Mouse (Mus musculus): Measurements from ENCODE around the gene Olfr152. TPM values are rescaled to one million over a fixed set of nuclear protein-coding genes. Genes with fewer than 3 reads are reported as not detected.

Gene Olfr152
- polyA plus RNA-seq, 1 experiment from 2014 or later, result not detected

Other genes with a start within 250 kb of the Olfr152 start
- gene Olfr153, start 247.7 kb upstream of the Olfr152 start, polyA plus RNA-seq (2014; fragmentation: Nextera tagmentation; extraction: Ambion mirVana), result not detected in 2 replicates
- not detected in 2 replicates for gene Olfr1128, start 233.9 kb upstream of the Olfr152 start, polyA plus RNA-seq (2014; fragmentation: Nextera tagmentation; extraction: Ambion mirVana)
- not detected in 2 replicates for gene Olfr1129, start 205.6 kb upstream of the Olfr152 start, polyA plus RNA-seq (2014; fragmentation: Nextera tagmentation; extraction: Ambion mirVana)
- gene Olfr1130, start 173.3 kb upstream of the Olfr152 start, polyA plus RNA-seq (2014; fragmentation: Nextera tagmentation; extraction: Ambion mirVana), result not detected in 2 replicates
- not detected in 2 replicates for gene Olfr1131, start 152.4 kb upstream of the Olfr152 start, polyA plus RNA-seq (2014; fragmentation: Nextera tagmentation; extraction: Ambion mirVana)
- gene Olfr1132, start 141.9 kb upstream of the Olfr152 start, polyA plus RNA-seq (2014; fragmentation: Nextera tagmentation; extraction: Ambion mirVana), result not detected in 2 replicates
- gene Olfr1133, start 132.1 kb upstream of the Olfr152 start, polyA plus RNA-seq (2014; fragmentation: Nextera tagmentation; extraction: Ambion mirVana), result not detected in 2 replicates
- gene Olfr1134, start 121.0 kb upstream of the Olfr152 start, polyA plus RNA-seq (2014; fragmentation: Nextera tagmentation; extraction: Ambion mirVana), result not detected in 2 replicates
- not detected in 2 replicates for gene Olfr1135, start 105.8 kb upstream of the Olfr152 start, polyA plus RNA-seq (2014; fragmentation: Nextera tagmentation; extraction: Ambion mirVana)
- not detected in 2 replicates for gene Olfr1136, start 85.5 kb upstream of the Olfr152 start, polyA plus RNA-seq (2014; fragmentation: Nextera tagmentation; extraction: Ambion mirVana)
- not detected in 2 replicates for gene Olfr1137, start 66.3 kb upstream of the Olfr152 start, polyA plus RNA-seq (2014; fragmentation: Nextera tagmentation; extraction: Ambion mirVana)
- gene Olfr1138, start 39.5 kb upstream of the Olfr152 start, polyA plus RNA-seq (2014; fragmentation: Nextera tagmentation; extraction: Ambion mirVana), result not detected in 2 replicates
- not detected in 2 replicates for gene Olfr1140, start 35.7 kb upstream of the Olfr152 start, polyA plus RNA-seq (2014; fragmentation: Nextera tagmentation; extraction: Ambion mirVana)
- gene Olfr1141, start 25.5 kb upstream of the Olfr152 start, polyA plus RNA-seq (2014; fragmentation: Nextera tagmentation; extraction: Ambion mirVana), result not detected in 2 replicates
- not detected in 2 replicates for gene Olfr1143, start 21.1 kb downstream of the Olfr152 start, polyA plus RNA-seq (2014; fragmentation: Nextera tagmentation; extraction: Ambion mirVana)
- not detected in 2 replicates for gene Olfr1145, start 30.3 kb downstream of the Olfr152 start, polyA plus RNA-seq (2014; fragmentation: Nextera tagmentation; extraction: Ambion mirVana)
- gene Olfr1148, start 51.0 kb downstream of the Olfr152 start, polyA plus RNA-seq (2014; fragmentation: Nextera tagmentation; extraction: Ambion mirVana), result not detected in 2 replicates
- gene Olfr1150-ps1, start 64.5 kb downstream of the Olfr152 start, polyA plus RNA-seq (2014; fragmentation: Nextera tagmentation; extraction: Ambion mirVana), result not detected in 2 replicates
- gene Olfr1151, start 76.4 kb downstream of the Olfr152 start, polyA plus RNA-seq (2014; fragmentation: Nextera tagmentation; extraction: Ambion mirVana), result not detected in 2 replicates
- not detected in 2 replicates for gene Olfr1152, start 87.0 kb downstream of the Olfr152 start, polyA plus RNA-seq (2014; fragmentation: Nextera tagmentation; extraction: Ambion mirVana)
- gene Olfr1153, start 115.5 kb downstream of the Olfr152 start, polyA plus RNA-seq (2014; fragmentation: Nextera tagmentation; extraction: Ambion mirVana), result not detected in 2 replicates
- gene Olfr1154, start 125.7 kb downstream of the Olfr152 start, polyA plus RNA-seq (2014; fragmentation: Nextera tagmentation; extraction: Ambion mirVana), result not detected in 2 replicates
- not detected in 2 replicates for gene Olfr1155, start 165.7 kb downstream of the Olfr152 start, polyA plus RNA-seq (2014; fragmentation: Nextera tagmentation; extraction: Ambion mirVana)
- gene Olfr1156, start 173.6 kb downstream of the Olfr152 start, polyA plus RNA-seq (2014; fragmentation: Nextera tagmentation; extraction: Ambion mirVana), result not detected in 2 replicates
- gene Olfr1157, start 188.8 kb downstream of the Olfr152 start, polyA plus RNA-seq (2014; fragmentation: Nextera tagmentation; extraction: Ambion mirVana), result not detected in 2 replicates
- not detected in 2 replicates for gene Olfr74, start 195.2 kb downstream of the Olfr152 start, polyA plus RNA-seq (2014; fragmentation: Nextera tagmentation; extraction: Ambion mirVana)
- gene Olfr1158, start 210.6 kb downstream of the Olfr152 start, polyA plus RNA-seq (2014; fragmentation: Nextera tagmentation; extraction: Ambion mirVana), result not detected in 2 replicates
- not detected in 2 replicates for gene Olfr1160, start 228.8 kb downstream of the Olfr152 start, polyA plus RNA-seq (2014; fragmentation: Nextera tagmentation; extraction: Ambion mirVana)
- gene Olfr1161, start 243.3 kb downstream of the Olfr152 start, polyA plus RNA-seq (2014; fragmentation: Nextera tagmentation; extraction: Ambion mirVana), result not detected in 2 replicates

Data from limb, embryonic 11.5 days (tissue).